Mouse (Mus musculus) gastrocnemius, postnatal 25 days (tissue): ENCODE measurements around the gene Hibadh. TPM values are rescaled to one million over a fixed set of nuclear protein-coding genes. Genes with fewer than 3 reads are reported as not detected.

ENCODE experiments used
- DNase-seq: peaks from one replicate; pipeline ENCODE4 v3.0.0; 2022
- total RNA-seq, 2 experiments: library from RNA; stranded (reverse); gene quantifications; 1 replicate in 1 of 2; 2 replicates in 1 of 2; pipeline ENCODE4 v1.2.3; 2021

The Hibadh gene
- total RNA-seq, 2 experiments from 2014 or later: 107 to 108 TPM

- DNase-seq: no peak
Observed at GRCm38 (mm10) chr6:52502986-52503385, 137.2 kb downstream of the Hibadh start.

- DNase-seq: no peak
Observed at GRCm38 (mm10) chr6:52501479-52501878, 138.7 kb downstream of the Hibadh start.

Other genes with a start within 250 kb of the Hibadh start
- gene Tax1bp1, start 73.3 kb upstream of the Hibadh start, total RNA-seq: 10 to 100 TPM; 65.9 to 67.8 TPM